Mouse (Mus musculus): Measurements from ENCODE around the gene Pkd1.

GRCm38 (mm10) chr17:24563638-24564037, 14.0 kb downstream of the Pkd1 start:
- TF ChIP-seq CTCF (IDR thresholded peaks at IDR 0.05; ENCODE audit: extremely low read depth, insufficient read depth, low read length) (no peak), POLR2A (IDR thresholded peaks at IDR 0.05; ENCODE audit: extremely low read depth, insufficient read depth, low read length) (no peak)

Data from cortical plate, adult 2 months (tissue).